12 mouse cellular contexts compared by ENCODE assay signal in the genomic region with DNA sequence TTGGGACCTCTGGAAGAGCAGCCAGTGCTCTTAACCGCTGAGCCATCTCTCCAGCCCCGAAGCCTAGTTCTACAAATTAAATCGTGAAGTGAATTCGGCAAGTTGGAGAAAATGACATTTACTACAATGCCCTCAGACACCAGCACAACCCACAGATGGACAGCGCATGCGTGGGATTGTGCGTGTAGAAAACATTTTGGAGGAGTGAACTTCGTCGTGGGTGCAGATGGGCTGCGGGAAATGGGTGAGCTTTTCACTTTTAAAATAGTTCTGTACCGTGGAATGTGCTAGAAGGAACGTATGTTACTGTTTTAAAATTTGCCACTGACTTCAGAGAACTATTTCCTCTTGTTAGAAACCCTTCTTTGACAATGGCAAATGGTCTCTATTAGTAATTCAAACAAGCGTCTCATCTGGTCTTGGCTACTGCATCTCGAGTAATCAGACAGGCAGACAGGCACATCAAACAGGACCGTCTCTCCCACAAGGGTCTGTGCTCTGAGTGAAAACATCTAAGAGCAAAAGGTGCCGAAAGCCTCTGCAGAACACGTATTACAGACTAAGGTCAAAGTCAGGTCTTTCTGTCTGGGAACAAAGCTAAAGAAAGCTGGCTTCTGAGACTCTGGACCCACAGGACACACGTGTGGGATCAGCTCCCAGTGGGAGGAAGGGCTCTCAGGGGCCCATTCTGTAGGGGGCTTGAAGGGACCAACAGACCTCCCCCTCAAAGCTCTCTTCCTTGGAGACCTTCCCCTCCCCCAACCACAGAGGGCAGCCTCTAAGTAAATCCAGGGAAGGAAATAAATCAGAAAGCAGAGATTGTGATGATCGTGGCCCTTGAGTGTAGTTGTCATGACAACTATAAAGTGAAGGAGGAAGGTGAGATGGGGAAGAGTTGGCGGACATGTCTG. TPM values are rescaled to one million over a fixed set of nuclear protein-coding genes. Genes with fewer than 3 reads are reported as not detected.
DNase-seq lines count a peak whose midpoint lies in the region; ATAC-seq and TF ChIP-seq lines count a peak whose summit lies in the region.
"Had no signal": no experiment of that assay in that cellular context is flagged by ENCODE, and none has a peak within 500 bp of the region (broad histone marks: within the 10 kb centered on the region; RNA-seq: fewer than 3 reads in every experiment).

No protein-coding gene starts in this region.

- peaks cover 68% of the 10 kb centered on the region for H3K36me3 ChIP-seq in hindbrain, embryonic 12.5 days
- peaks cover 3% of the 10 kb centered on the region; the same call in 1 of the 2 replicates for H3K36me3 ChIP-seq in hindbrain, embryonic 11.5 days (ENCODE audit: control insufficient read depth, insufficient read depth, low read length)
- H3K36me3 ChIP-seq in thymus, adult 2 months (ENCODE audit: control insufficient read depth, insufficient read depth, low read length), result peaks cover 88% of the 10 kb centered on the region
- peaks cover 41% of the 10 kb centered on the region for H3K36me3 ChIP-seq in hindbrain, embryonic 16.5 days (ENCODE audit: control insufficient read depth, insufficient read depth, low read length)

- no peak overlapping the region for H3K9ac ChIP-seq in hindbrain, embryonic 12.5 days
- no peak overlapping the region for H3K9ac ChIP-seq in hindbrain, embryonic 11.5 days (ENCODE audit: low read depth, low read length)
- no peak overlapping the region for H3K9ac ChIP-seq in hindbrain, embryonic 16.5 days (ENCODE audit: low read depth, low read length)
- H3K9ac ChIP-seq: limb, embryonic 13.5 days had no signal

- ATAC-seq in hindbrain, embryonic 12.5 days (ENCODE audit: low FRiP score), result no peak
- ATAC-seq in hindbrain, embryonic 11.5 days (ENCODE audit: low FRiP score), result no peak
- ATAC-seq in hindbrain, embryonic 16.5 days, result no peak

- TF ChIP-seq POLR2A in thymus, adult 2 months (IDR thresholded peaks at IDR 0.05; ENCODE audit: control insufficient read depth, extremely low read depth, insufficient read depth, low read length, poor library complexity), result no peak

- no peak overlapping the region for H3K4me3 ChIP-seq in hindbrain, embryonic 12.5 days
- no peak overlapping the region for H3K4me3 ChIP-seq in hindbrain, embryonic 11.5 days (ENCODE audit: low read depth, low read length)
- no peak overlapping the region for H3K4me3 ChIP-seq in thymus, adult 2 months (ENCODE audit: control insufficient read depth, insufficient read depth, low read length)
- no peak overlapping the region for H3K4me3 ChIP-seq in hindbrain, embryonic 16.5 days (ENCODE audit: low read length)
- H3K4me3 ChIP-seq: limb, embryonic 13.5 days had no signal

- no peak overlapping the region for H3K4me2 ChIP-seq in hindbrain, embryonic 12.5 days (replicated peaks)
- no peak overlapping the region for H3K4me2 ChIP-seq in hindbrain, embryonic 11.5 days (replicated peaks; ENCODE audit: low read depth, low read length)
- no peak overlapping the region for H3K4me2 ChIP-seq in hindbrain, embryonic 16.5 days (ENCODE audit: low read length)
- H3K4me2 ChIP-seq: limb, embryonic 13.5 days had no signal

- TF ChIP-seq CTCF in thymus, adult 2 months (IDR thresholded peaks at IDR 0.05; ENCODE audit: borderline replicate concordance, control insufficient read depth, extremely low read depth, insufficient read depth, low read length, poor library complexity), result no peak

- DNase-seq in hindbrain, embryonic 11.5 days (ENCODE audit: low spot score), result no peak
- peak; percentile 57 for DNase-seq in embryo, embryonic 11 days
- DNase-seq in layer of hippocampus, adult 18-20 months (ENCODE audit: low spot score in 2 of 2), result peak; percentile 78 to 85
- peak; percentile 82 for DNase-seq in right cerebral cortex, adult 18-20 months
- DNase-seq in thymus, adult 2 months, result no peak
- DNase-seq in urinary bladder, postnatal 25 days (ENCODE audit: low spot score), result no peak
- DNase-seq: retina, postnatal 1 day had no signal

- no peaks in the 10 kb centered on the region for H3K9me3 ChIP-seq in hindbrain, embryonic 12.5 days (replicated peaks)
- H3K9me3 ChIP-seq in hindbrain, embryonic 11.5 days (ENCODE audit: control insufficient read depth, low read length), result no peaks in the 10 kb centered on the region
- no peaks in the 10 kb centered on the region for H3K9me3 ChIP-seq in hindbrain, embryonic 16.5 days (ENCODE audit: control insufficient read depth, low read length)
- H3K9me3 ChIP-seq: limb, embryonic 13.5 days had no signal

- no peaks in the 10 kb centered on the region for H3K27me3 ChIP-seq in hindbrain, embryonic 12.5 days
- no peaks in the 10 kb centered on the region for H3K27me3 ChIP-seq in hindbrain, embryonic 11.5 days (ENCODE audit: control insufficient read depth, insufficient read depth, low read length)
- no peaks in the 10 kb centered on the region for H3K27me3 ChIP-seq in thymus, adult 2 months (ENCODE audit: control insufficient read depth, insufficient read depth, low read length)
- H3K27me3 ChIP-seq in hindbrain, embryonic 16.5 days (replicated peaks; ENCODE audit: control insufficient read depth, insufficient read depth, low read length), result no peaks in the 10 kb centered on the region
- H3K27me3 ChIP-seq: limb, embryonic 13.5 days had no signal

- H3K27ac ChIP-seq in hindbrain, embryonic 12.5 days, result peak overlapping the region; percentile 12; the same call in 1 of the 2 replicates
- H3K27ac ChIP-seq in hindbrain, embryonic 11.5 days (ENCODE audit: low read depth, low read length), result no peak overlapping the region
- no peak overlapping the region for H3K27ac ChIP-seq in thymus, adult 2 months (ENCODE audit: control insufficient read depth, insufficient read depth, low read length)
- no peak overlapping the region for H3K27ac ChIP-seq in hindbrain, embryonic 16.5 days (ENCODE audit: low read depth, low read length)
- H3K27ac ChIP-seq: limb, embryonic 13.5 days had no signal

- H3K4me1 ChIP-seq in hindbrain, embryonic 12.5 days, result 0 out of 2 replicates have a peak, but pooled peaks cover 4% of the 10 kb centered on the region
- H3K4me1 ChIP-seq in hindbrain, embryonic 11.5 days (replicated peaks; ENCODE audit: control insufficient read depth, insufficient read depth, low read length), result no peaks in the 10 kb centered on the region
- H3K4me1 ChIP-seq in thymus, adult 2 months (replicated peaks; ENCODE audit: control insufficient read depth, insufficient read depth, low read length), result no peaks in the 10 kb centered on the region
- no peaks in the 10 kb centered on the region for H3K4me1 ChIP-seq in hindbrain, embryonic 16.5 days (ENCODE audit: control insufficient read depth, insufficient read depth, low read depth, low read length)

- WGBS in hindbrain, embryonic 12.5 days, result 66% methylated on average over 20 of the region's 20 CpGs
- 67% methylated on average over 20 of the region's 20 CpGs for WGBS in hindbrain, embryonic 11.5 days
- WGBS in thymus, adult 2 months, result 93% methylated on average over 20 of the region's 20 CpGs
- WGBS in hindbrain, embryonic 16.5 days, result 74% methylated on average over 20 of the region's 20 CpGs

RNA-seq across cellular contexts. Expression of gene Fndc9, which starts 33.4 kb away (rescaled TPM):
- polyA plus RNA-seq in hindbrain, embryonic 12.5 days (2016; fragmentation: Nextera tagmentation; extraction: Ambion mirVana), result 1.1 TPM in 2 replicates
- 0.68 and 1.0 TPM in 2 replicates for polyA plus RNA-seq in hindbrain, embryonic 11.5 days (2014; fragmentation: Nextera tagmentation; extraction: Ambion mirVana)
- total RNA-seq in layer of hippocampus, adult 18-20 months (2021), result 1 to 10 TPM in 1 of 2 experiments, under 1 TPM in 1; 0.63 to 1.3 TPM
- 0.09 TPM in 1 of 2 replicates, not detected in the other for polyA plus RNA-seq in thymus, adult 2 months (2012; rRNA removed)
- polyA plus RNA-seq in hindbrain, embryonic 16.5 days (2015; fragmentation: Nextera tagmentation; extraction: Ambion mirVana), result 2.7 and 3.8 TPM in 2 replicates
- total RNA-seq: adrenal gland, adult 18-20 months; hematopoietic stem cell, adult 5-6 weeks had no signal

RNA-seq across cellular contexts. Expression of gene Nipal4, which starts 35.6 kb away (rescaled TPM):
- polyA plus RNA-seq in hindbrain, embryonic 12.5 days (2016; fragmentation: Nextera tagmentation; extraction: Ambion mirVana), result 0.72 and 0.90 TPM in 2 replicates
- polyA plus RNA-seq in hindbrain, embryonic 11.5 days (2014; fragmentation: Nextera tagmentation; extraction: Ambion mirVana), result 0.96 and 1.6 TPM in 2 replicates
- total RNA-seq in layer of hippocampus, adult 18-20 months (2021), result 1 to 10 TPM; 1.4 to 2.1 TPM
- polyA plus RNA-seq in thymus, adult 2 months (2012; rRNA removed), result 0.37 and 0.58 TPM in 2 replicates
- 0.26 and 0.45 TPM in 2 replicates for polyA plus RNA-seq in hindbrain, embryonic 16.5 days (2015; fragmentation: Nextera tagmentation; extraction: Ambion mirVana)
- total RNA-seq: adrenal gland, adult 18-20 months; hematopoietic stem cell, adult 5-6 weeks had no signal

Comparison
In these comparisons a context has a peak if more than half of its experiments do, and no peak if none do; other contexts are left out.
1. DNase-seq: peak in embryo, embryonic 11 days (single experiment), layer of hippocampus, adult 18-20 months (2 of 2) and right cerebral cortex, adult 18-20 months (single experiment); none in hindbrain, embryonic 11.5 days (single experiment), thymus, adult 2 months (single experiment) and urinary bladder, postnatal 25 days (single experiment).